Mouse (Mus musculus) gastrocnemius, adult 18-20 months (tissue): ENCODE measurements at regions not wholly inside any gene's neighbourhood (a gene's known extent, or its start where the extent isn't known, plus 50 kb on each side); places are given as distances from the start of the nearest gene placed in this dataset.
A peak's percentile ranks its signal among the peaks of the same experiment; 100 is the strongest.

Source experiments
- DNase-seq: peaks from one replicate; pipeline ENCODE4 v3.0.0; 2021; ENCODE audit warnings: low spot score

GRCm38 (mm10) chrX:6261469-6261868, 59.1 kb downstream of the Bmp15 start:
- peak; percentile 26 for DNase-seq

GRCm38 (mm10) chrX:6258523-6258922, 62.0 kb downstream of the Bmp15 start:
- no peak for DNase-seq

GRCm38 (mm10) chrX:6254058-6254457, 66.5 kb downstream of the Bmp15 start:
- DNase-seq, result no peak

GRCm38 (mm10) chrX:6252873-6253272, 67.6 kb downstream of the Bmp15 start:
- no peak for DNase-seq
